Mouse (Mus musculus) brain, embryonic 14.5 days (tissue): Measurements from ENCODE around the gene Antxr1.

Source experiments
- CTCF ChIP-seq: fragments of 200-500 bp; IDR thresholded peaks from 2 replicates; pipeline ENCODE4 v1.5.1; 2012; ENCODE audit warnings: inconsistent platforms, mild to moderate bottlenecking, moderate library complexity, borderline replicate concordance; ENCODE audit not compliant: insufficient read depth, insufficient read length; ENCODE audit errors: extremely low read depth
- POLR2A ChIP-seq: fragments of 200-500 bp; IDR thresholded peaks from 2 replicates; pipeline ENCODE4 v1.6.1; 2012; ENCODE audit warnings: mild to moderate bottlenecking, inconsistent platforms, borderline replicate concordance; ENCODE audit not compliant: poor library complexity, insufficient read depth, insufficient read length, severe bottlenecking; ENCODE audit errors: extremely low read depth

DNA sequence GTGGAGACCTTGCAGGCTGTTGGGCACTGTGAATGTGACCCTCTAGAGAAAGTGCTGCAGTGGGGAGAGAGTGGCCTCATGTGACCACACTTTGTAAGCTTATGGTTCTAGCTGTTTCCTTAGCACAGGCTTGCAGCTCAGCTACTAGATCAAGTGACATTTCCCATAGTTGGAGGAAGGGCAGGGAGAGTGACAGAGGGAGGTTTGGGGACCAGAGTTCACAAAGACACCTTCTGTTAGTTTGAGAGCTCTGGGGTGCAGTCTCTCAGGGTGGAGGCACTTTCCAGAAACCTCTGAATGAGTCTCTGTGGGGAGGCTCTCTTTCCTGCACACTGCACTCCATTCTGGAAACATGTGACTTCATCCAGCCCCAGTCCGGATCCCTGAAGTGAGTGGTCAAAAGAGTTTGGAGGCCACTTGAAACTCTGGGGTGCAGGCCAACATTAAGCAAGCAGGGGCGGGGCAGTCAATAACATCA, 119.5 kb downstream of the Antxr1 start:
- no peak for TF ChIP-seq CTCF
- no peak for TF ChIP-seq POLR2A
